Mouse (Mus musculus) midbrain, embryonic 16.5 days (tissue): ENCODE data around the gene Kalrn. TPM values are rescaled to one million over a fixed set of nuclear protein-coding genes. Genes with fewer than 3 reads are reported as not detected.

Experiments
- ATAC-seq: fragments of 200-750 bp; cut with Nextera tagmentation; 2 replicates; pipeline ENCODE4 v1.8.0; 2017; ENCODE audit warnings: moderate TSS enrichment
- H3K27ac ChIP-seq: fragments of 300-500 bp; sonication (generic); 2 replicates; pipeline ENCODE4 v1.5.1; 2014; ENCODE audit warnings: mild to moderate bottlenecking, low read length, mixed read lengths
- H3K27me3 ChIP-seq: fragments of 300-500 bp; sonication (generic); 2 replicates; pipeline ENCODE4 v1.6.1; 2014; ENCODE audit warnings: low read depth, low read length, mixed read lengths; ENCODE audit not compliant: control insufficient read depth, insufficient read depth
- H3K36me3 ChIP-seq: fragments of 300-500 bp; sonication (generic); 2 replicates; pipeline ENCODE4 v1.6.1; 2014; ENCODE audit warnings: mild to moderate bottlenecking, low read length, moderate library complexity, mixed read lengths; ENCODE audit not compliant: control insufficient read depth, insufficient read depth
- H3K4me1 ChIP-seq: fragments of 300-500 bp; sonication (generic); 2 replicates; pipeline ENCODE4 v1.6.1; 2014; ENCODE audit warnings: mild to moderate bottlenecking, low read length, mixed read lengths; ENCODE audit not compliant: control insufficient read depth, insufficient read depth
- H3K4me2 ChIP-seq: fragments of 300-500 bp; sonication (generic); 2 replicates; pipeline ENCODE4 v1.6.1; 2014; ENCODE audit warnings: mild to moderate bottlenecking, low read length, mixed read lengths
- H3K4me3 ChIP-seq: fragments of 300-500 bp; sonication (generic); 2 replicates; pipeline ENCODE4 v1.5.1; 2014; ENCODE audit warnings: low read depth, mild to moderate bottlenecking, low read length, moderate library complexity, mixed read lengths
- H3K9ac ChIP-seq: fragments of 300-500 bp; sonication (generic); 2 replicates; pipeline ENCODE4 v1.6.1; 2014; ENCODE audit warnings: low read depth, low read length, mixed read lengths
- H3K9me3 ChIP-seq: fragments of 300-500 bp; sonication (generic); replicated peaks from 2 replicates; pipeline ENCODE4 v1.6.1; 2014; ENCODE audit warnings: mild to moderate bottlenecking, low read length, mixed read lengths; ENCODE audit not compliant: control insufficient read depth, poor library complexity, severe bottlenecking
- WGBS: fragments of 180-500 bp; shearing (Covaris S2); extraction: QIAGEN DNeasy Blood & Tissue Kit; methylation state at CpG from one replicate; pipeline ENCODE4 v1.1.7; 2014; 5-methylcytosine and 5-hydroxymethylcytosine counted together
- polyA plus RNA-seq: library from polyadenylated mRNA; unstranded; fragments of >200 nt; fragmentation: Nextera tagmentation; extraction: Ambion mirVana; gene quantifications from 2 replicates; pipeline ENCODE4 v1.2.1, GENCODE M21; 2015

The Kalrn gene
- polyA plus RNA-seq, 1 experiment from 2014 or later = 31.3 TPM

DNA sequence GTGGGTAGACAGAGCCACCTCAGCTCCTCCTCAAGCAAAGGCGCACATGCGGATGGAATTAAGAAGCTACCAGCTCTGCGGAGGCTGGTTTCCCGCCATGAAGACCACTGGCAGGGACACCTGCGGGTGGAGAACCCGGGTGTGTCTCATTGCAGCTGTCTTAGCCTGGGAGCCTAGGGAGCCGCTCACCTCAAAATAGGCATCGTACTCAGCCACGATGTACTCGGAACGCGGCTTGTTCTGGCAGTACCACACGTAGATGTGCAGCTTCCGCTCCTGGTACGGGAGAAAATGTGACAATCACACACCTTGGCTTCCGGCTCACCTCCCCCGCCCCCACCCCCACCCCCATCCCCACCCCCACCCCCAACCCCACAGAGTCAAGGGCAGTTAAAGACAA is 539.1 kb downstream of the Kalrn start:
- H3K4me1 ChIP-seq = no peaks in the 10 kb centered on the region
- no peak for ATAC-seq
- no peak overlapping the region for H3K4me3 ChIP-seq
- no peak overlapping the region for H3K4me2 ChIP-seq
- 92% methylated on average over 17 of the region's 17 CpGs for WGBS
- H3K36me3 ChIP-seq = peaks cover 38% of the 10 kb centered on the region
- H3K27me3 ChIP-seq = no peaks in the 10 kb centered on the region
- H3K9ac ChIP-seq = no peak overlapping the region
- no peaks in the 10 kb centered on the region for H3K9me3 ChIP-seq
- no peak overlapping the region for H3K27ac ChIP-seq

DNA sequence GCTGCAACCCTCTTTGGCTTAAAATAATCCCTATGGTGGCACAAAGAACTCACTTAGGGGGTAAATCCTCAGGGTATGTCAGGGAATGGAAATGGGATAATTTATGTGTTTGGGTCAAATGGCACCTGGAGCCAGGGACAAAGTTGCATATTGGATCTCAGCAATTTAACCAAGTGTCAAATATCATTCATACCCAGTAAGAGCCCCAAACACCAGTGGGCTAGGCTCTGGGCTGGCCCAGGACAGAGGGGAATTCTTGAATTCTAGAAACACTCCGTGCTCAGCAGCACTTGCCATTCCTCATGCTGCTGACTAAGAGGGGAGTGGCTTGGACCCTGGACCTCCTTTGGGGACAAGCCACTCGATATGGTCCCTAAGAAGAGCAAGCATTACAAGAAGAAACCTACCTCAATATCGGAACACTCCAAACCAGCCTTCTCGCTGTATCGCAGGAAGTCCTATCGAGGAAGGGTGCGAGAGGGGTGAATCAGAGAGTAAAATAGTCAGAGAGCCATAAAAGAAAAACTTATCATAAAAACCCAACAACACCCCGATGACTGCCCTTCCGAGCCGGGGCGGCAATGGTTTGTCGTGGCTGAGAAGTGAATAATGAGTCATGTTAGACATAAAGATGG is 541.2 kb downstream of the Kalrn start:
- no peak for ATAC-seq
- 93% methylated on average over 12 of the region's 12 CpGs for WGBS
- no peaks in the 10 kb centered on the region for H3K27me3 ChIP-seq
- no peak overlapping the region for H3K4me3 ChIP-seq
- no peaks in the 10 kb centered on the region for H3K9me3 ChIP-seq
- H3K4me1 ChIP-seq = no peaks in the 10 kb centered on the region
- no peak overlapping the region for H3K9ac ChIP-seq
- H3K27ac ChIP-seq = no peak overlapping the region
- no peak overlapping the region for H3K4me2 ChIP-seq
- peaks cover 34% of the 10 kb centered on the region for H3K36me3 ChIP-seq

DNA sequence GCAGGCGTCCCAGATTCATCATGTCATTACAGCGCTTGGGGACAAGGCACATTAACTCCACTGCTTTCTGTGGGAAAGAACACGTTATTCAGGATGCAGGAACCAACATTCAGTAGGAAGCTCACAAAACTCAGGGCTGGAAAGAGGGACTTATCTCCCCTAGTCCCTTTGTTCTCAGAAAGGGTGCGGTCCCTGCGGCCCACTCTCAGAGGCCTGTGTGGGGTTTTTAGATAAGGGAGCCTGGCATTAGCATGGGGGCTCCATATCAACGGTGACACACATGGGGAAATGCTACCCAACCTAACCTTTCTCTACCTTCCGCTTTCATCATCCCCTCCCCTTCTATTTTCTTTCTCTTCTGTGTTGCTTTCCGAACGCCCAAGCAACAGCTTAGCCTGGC is 541.8 kb downstream of the Kalrn start:
- Histone ChIP-seq H3K4me3 (no peak overlapping the region), H3K27me3 (no peaks in the 10 kb centered on the region), H3K36me3 (peaks cover 38% of the 10 kb centered on the region), H3K9me3 (no peaks in the 10 kb centered on the region), H3K4me2 (no peak overlapping the region), H3K4me1 (no peaks in the 10 kb centered on the region), H3K27ac (no peak overlapping the region), H3K9ac (no peak overlapping the region)
- 77% methylated on average over 9 of the region's 9 CpGs for WGBS
- no peak for ATAC-seq

DNA sequence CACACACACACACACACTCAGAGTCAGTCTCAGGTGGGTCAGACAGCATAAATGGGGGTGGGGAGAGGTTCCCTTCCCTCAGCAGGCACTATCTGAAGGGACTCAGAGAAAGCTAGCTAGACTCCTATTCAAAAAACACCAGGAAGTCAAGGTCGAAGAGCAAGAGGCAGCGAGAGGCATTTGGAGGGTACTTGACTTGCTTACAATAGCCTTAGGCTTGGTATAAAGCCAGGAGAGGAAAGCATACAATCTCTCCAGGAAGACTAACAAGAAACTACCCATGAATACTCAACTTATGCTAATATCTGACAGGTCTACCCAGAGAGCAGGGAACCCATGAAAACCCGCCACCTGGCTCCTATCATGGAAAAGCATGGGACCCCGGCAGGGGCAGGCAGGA is 543.0 kb downstream of the Kalrn start:
- no peaks in the 10 kb centered on the region for H3K27me3 ChIP-seq
- ATAC-seq = no peak
- H3K4me1 ChIP-seq = no peaks in the 10 kb centered on the region
- H3K4me2 ChIP-seq = no peak overlapping the region
- WGBS = 88% methylated on average over 4 of the region's 4 CpGs
- no peak overlapping the region for H3K9ac ChIP-seq
- no peak overlapping the region for H3K4me3 ChIP-seq
- no peak overlapping the region for H3K27ac ChIP-seq
- H3K9me3 ChIP-seq = no peaks in the 10 kb centered on the region
- H3K36me3 ChIP-seq = peaks cover 39% of the 10 kb centered on the region

DNA sequence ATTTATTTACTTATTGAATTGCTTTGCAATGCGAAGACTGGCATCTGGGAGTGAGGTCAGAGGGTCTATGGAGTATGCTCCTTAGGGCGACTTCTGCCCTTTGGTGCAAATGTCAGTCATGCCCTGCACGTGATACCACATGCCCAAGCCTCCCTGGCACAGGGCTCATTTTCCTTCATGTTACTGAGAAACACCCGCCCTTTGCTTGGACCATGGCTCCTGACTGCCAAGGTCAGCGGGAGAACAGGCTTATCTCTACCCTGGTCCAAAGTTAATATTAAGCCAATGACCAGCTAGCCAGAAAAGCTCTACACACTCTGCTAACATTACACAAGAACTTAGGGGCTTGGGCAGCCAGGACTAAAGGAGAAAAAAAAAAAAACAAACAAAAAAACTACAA is 543.5 kb downstream of the Kalrn start:
- no peaks in the 10 kb centered on the region for H3K27me3 ChIP-seq
- WGBS = 96% methylated on average over 5 of the region's 5 CpGs
- no peak for ATAC-seq
- H3K27ac ChIP-seq = no peak overlapping the region
- no peaks in the 10 kb centered on the region for H3K4me1 ChIP-seq
- peaks cover 37% of the 10 kb centered on the region for H3K36me3 ChIP-seq
- H3K9ac ChIP-seq = no peak overlapping the region
- H3K4me2 ChIP-seq = no peak overlapping the region
- no peaks in the 10 kb centered on the region for H3K9me3 ChIP-seq
- H3K4me3 ChIP-seq = no peak overlapping the region

DNA sequence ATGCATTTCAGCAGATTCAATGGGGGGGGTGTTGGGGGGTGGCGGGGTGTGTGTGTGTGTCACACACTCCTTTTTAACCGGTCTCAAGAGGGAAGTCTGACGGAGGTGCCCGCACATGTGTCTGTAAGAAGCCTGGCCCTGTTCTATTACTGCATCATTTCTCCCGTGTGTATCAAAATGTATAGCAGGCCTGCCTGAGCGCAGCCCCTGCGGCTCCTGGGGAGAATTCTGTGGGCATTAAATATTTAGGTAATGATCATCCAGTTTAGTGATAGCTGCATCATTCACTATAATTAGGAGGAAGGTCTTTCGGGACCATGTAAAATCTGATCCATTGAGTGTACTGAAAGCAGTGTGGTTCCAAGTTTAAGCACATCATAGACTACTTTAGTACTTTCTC is 556.1 kb downstream of the Kalrn start:
- no peak overlapping the region for H3K27ac ChIP-seq
- no peaks in the 10 kb centered on the region for H3K9me3 ChIP-seq
- H3K4me3 ChIP-seq = no peak overlapping the region
- peaks cover 34% of the 10 kb centered on the region for H3K36me3 ChIP-seq
- no peaks in the 10 kb centered on the region for H3K27me3 ChIP-seq
- no peak overlapping the region for H3K9ac ChIP-seq
- H3K4me1 ChIP-seq = no peaks in the 10 kb centered on the region
- ATAC-seq = no peak
- 83% methylated on average over 8 of the region's 8 CpGs for WGBS
- no peak overlapping the region for H3K4me2 ChIP-seq

DNA sequence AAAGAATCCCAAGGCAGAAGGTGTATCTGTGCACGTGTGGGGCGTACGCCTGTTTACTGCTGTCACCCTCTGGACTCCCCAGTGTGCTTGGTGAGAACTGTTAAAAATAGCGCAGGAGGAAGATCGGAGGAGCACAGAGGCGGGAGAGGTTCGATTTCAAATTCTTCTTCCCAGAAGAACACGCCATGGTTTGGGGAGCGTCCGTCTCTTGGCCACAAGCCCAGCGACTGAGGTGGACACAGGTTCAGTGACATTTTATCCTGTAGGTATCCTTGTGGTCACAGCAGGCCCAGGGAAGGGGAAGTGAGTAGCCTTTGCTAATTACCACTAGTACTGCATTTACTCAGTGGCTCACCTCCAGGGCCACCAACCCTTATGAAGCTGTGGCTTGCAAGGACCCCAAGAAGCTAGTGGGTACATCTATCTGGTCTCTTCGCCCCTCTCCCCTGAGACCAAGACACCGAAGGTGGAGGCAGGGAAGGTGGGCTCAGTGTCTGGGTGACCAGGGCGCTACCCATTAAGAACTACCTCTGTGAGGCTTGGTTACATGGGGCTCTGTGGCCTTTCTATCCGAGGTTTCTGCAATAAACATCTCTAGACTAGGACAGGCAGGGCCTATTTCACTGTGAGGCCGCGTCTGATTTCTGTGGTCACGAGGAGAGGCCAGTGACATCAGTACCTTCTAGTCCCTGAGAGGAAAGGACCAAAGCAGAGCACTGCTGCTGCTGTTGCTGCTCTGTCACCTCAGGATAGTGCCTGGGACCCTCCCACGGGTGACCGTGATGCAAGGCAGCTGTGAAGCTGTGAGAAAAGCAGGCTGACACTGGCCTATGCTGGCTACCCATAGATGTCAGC is 561.1 kb downstream of the Kalrn start:
- no peak overlapping the region for H3K4me2 ChIP-seq
- no peak overlapping the region for H3K4me3 ChIP-seq
- 95% methylated on average over 20 of the region's 20 CpGs for WGBS
- no peaks in the 10 kb centered on the region; the same call in 1 of the 2 replicates for H3K9me3 ChIP-seq
- H3K36me3 ChIP-seq = peaks cover 55% of the 10 kb centered on the region
- no peak for ATAC-seq
- H3K4me1 ChIP-seq = no peaks in the 10 kb centered on the region
- no peak overlapping the region for H3K27ac ChIP-seq
- H3K27me3 ChIP-seq = no peaks in the 10 kb centered on the region
- H3K9ac ChIP-seq = no peak overlapping the region

DNA sequence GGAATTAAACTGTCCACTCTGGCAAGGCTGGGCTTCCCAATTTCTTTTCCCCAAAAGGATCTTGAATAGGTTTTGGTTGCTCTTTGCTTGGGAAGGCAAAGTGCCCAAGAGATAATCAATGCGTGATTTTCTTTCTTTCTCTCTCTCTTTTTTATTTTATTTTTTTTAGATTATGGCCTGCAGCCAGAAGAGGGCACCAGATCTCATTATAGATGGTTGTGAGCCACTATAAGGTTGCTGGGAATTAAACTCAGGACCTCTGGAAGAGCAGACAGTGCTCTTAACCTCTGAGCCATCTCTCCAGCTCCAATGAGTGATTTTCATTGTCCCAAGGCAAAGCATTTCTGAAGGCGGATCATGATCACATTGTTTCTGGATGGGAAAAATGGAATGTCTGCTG is 563.8 kb downstream of the Kalrn start:
- no peak for ATAC-seq
- Histone ChIP-seq H3K36me3 (peaks cover 36% of the 10 kb centered on the region), H3K4me3 (no peak overlapping the region), H3K4me2 (no peak overlapping the region), H3K9me3 (no peaks in the 10 kb centered on the region; the same call in 1 of the 2 replicates), H3K9ac (no peak overlapping the region), H3K4me1 (peaks cover 3% of the 10 kb centered on the region; the same call in 1 of the 2 replicates), H3K27ac (no peak overlapping the region), H3K27me3 (no peaks in the 10 kb centered on the region)
- 98% methylated on average over 2 of the region's 2 CpGs for WGBS

DNA sequence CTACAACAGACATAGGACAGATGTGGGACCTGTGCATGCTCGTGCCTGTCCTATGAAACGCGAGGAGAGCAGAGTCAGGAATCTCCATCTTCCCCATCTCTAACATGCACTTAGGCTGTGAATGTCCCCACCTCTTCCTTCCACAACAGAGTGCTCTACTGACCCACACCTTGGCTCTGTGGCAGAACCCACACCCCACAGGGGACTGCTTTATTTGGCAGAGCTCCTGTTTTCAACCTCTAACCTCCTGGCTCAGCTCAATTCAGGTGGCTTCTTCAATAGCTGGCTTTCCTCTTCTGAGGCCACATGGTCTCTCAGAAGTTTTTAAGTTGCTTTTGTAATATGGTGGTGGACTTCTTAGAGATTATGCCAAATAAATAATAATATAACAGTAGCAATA is 567.3 kb downstream of the Kalrn start:
- Histone ChIP-seq H3K9ac (no peak overlapping the region), H3K27ac (no peak overlapping the region), H3K4me3 (no peak overlapping the region), H3K36me3 (peaks cover 17% of the 10 kb centered on the region), H3K4me1 (peaks cover 10% of the 10 kb centered on the region), H3K27me3 (no peaks in the 10 kb centered on the region), H3K9me3 (no peaks in the 10 kb centered on the region; the same call in 1 of the 2 replicates), H3K4me2 (no peak overlapping the region)
- 100% methylated on average over 3 of the region's 3 CpGs for WGBS
- ATAC-seq = no peak
